Mouse (Mus musculus) lung, postnatal 0 days (tissue): Measurements from ENCODE around the gene Ppp1ca. TPM values are rescaled to one million over a fixed set of nuclear protein-coding genes. Genes with fewer than 3 reads are reported as not detected.
A peak's percentile ranks its signal among the peaks of the same experiment; 100 is the strongest.

ENCODE experiments used
- ATAC-seq: fragments of 200-750 bp; cut with Nextera tagmentation; 2 replicates; pipeline ENCODE4 v1.8.0; 2017; ENCODE audit warnings: moderate library complexity
- DNase-seq: peaks from one replicate; pipeline ENCODE4 v3.0.0-alpha.2; 2016; ENCODE audit warnings: low spot score
- H3K27ac ChIP-seq: fragments of 300-500 bp; sonication (generic); 2 replicates; pipeline ENCODE4 v1.5.1; 2014; ENCODE audit warnings: antibody characterized with exemption, mild to moderate bottlenecking, low read length, mixed read lengths
- H3K27me3 ChIP-seq: fragments of 300-500 bp; sonication (generic); replicated peaks from 2 replicates; pipeline ENCODE4 v1.6.1; 2014; ENCODE audit warnings: low read length, mixed read lengths; ENCODE audit not compliant: insufficient read depth
- H3K36me3 ChIP-seq: fragments of 300-500 bp; sonication (generic); 2 replicates; pipeline ENCODE4 v1.6.1; 2014; ENCODE audit warnings: low read length, mixed read lengths; ENCODE audit not compliant: insufficient read depth
- H3K4me1 ChIP-seq: fragments of 300-500 bp; sonication (generic); 2 replicates; pipeline ENCODE4 v1.6.1; 2014; ENCODE audit warnings: antibody characterized with exemption, low read depth, low read length, mixed read lengths; ENCODE audit not compliant: insufficient read depth
- H3K4me2 ChIP-seq: fragments of 300-500 bp; sonication (generic); replicated peaks from 2 replicates; pipeline ENCODE4 v1.6.1; 2014; ENCODE audit warnings: low read depth, mild to moderate bottlenecking, low read length, moderate library complexity, mixed read lengths
- H3K4me3 ChIP-seq: fragments of 300-500 bp; sonication (generic); 2 replicates; pipeline ENCODE4 v1.5.1; 2014; ENCODE audit warnings: low read depth, low read length
- H3K9ac ChIP-seq: fragments of 300-500 bp; sonication (generic); replicated peaks from 2 replicates; pipeline ENCODE4 v1.6.1; 2014; ENCODE audit warnings: low read depth, mild to moderate bottlenecking
- H3K9me3 ChIP-seq: fragments of 300-500 bp; sonication (generic); 2 replicates; pipeline ENCODE4 v1.6.1; 2016; ENCODE audit warnings: low read length, mixed read lengths
- CTCF ChIP-seq: IDR thresholded peaks from 2 replicates; pipeline ENCODE4 v1.5.1; 2016; ENCODE audit warnings: antibody characterized with exemption, mild to moderate bottlenecking
- EP300 ChIP-seq: IDR thresholded peaks from 2 replicates; pipeline ENCODE4 v1.6.1; 2016; ENCODE audit warnings: antibody characterized with exemption, mild to moderate bottlenecking, control low read depth
- WGBS: fragments of 180-500 bp; shearing (Covaris S2); extraction: QIAGEN DNeasy Blood & Tissue Kit; methylation state at CpG from one replicate; pipeline ENCODE4 v1.1.7; 2014; 5-methylcytosine and 5-hydroxymethylcytosine counted together
- polyA plus RNA-seq: library from polyadenylated mRNA; unstranded; fragments of >200 nt; fragmentation: Nextera tagmentation; extraction: Ambion mirVana; gene quantifications from 2 replicates; pipeline ENCODE4 v1.2.1, GENCODE M21; 2015

Gene Ppp1ca
- polyA plus RNA-seq, 1 experiment from 2014 or later, result 631 TPM

GRCm38 (mm10) chr19:4181892-4182291, 10.0 kb upstream of the Ppp1ca start:
- no peaks in the 10 kb centered on the region for H3K27me3 ChIP-seq
- ATAC-seq, result peak; percentile 78
- no peaks in the 10 kb centered on the region for H3K36me3 ChIP-seq
- TF ChIP-seq CTCF (no peak), EP300 (no peak)
- no peak overlapping the region for H3K4me3 ChIP-seq
- DNase-seq, result peak; percentile 81
- H3K9me3 ChIP-seq, result no peaks in the 10 kb centered on the region
- WGBS, result 25% methylated on average over 3 of the region's 3 CpGs
- no peak overlapping the region for H3K9ac ChIP-seq
- no peak overlapping the region for H3K4me2 ChIP-seq
- no peaks in the 10 kb centered on the region for H3K4me1 ChIP-seq
- H3K27ac ChIP-seq, result no peak overlapping the region

- H3K27ac ChIP-seq, result 0 out of 2 replicates have a peak overlapping the region, but pooled peaks have one; percentile 11
- TF ChIP-seq CTCF (no peak), EP300 (no peak)
- no peaks in the 10 kb centered on the region for H3K4me1 ChIP-seq
- H3K9ac ChIP-seq, result no peak overlapping the region
- DNase-seq, result no peak
- ATAC-seq, result no peak
- no peaks in the 10 kb centered on the region for H3K27me3 ChIP-seq
- no peak overlapping the region for H3K4me3 ChIP-seq
- no peak overlapping the region for H3K4me2 ChIP-seq
- H3K36me3 ChIP-seq, result no peaks in the 10 kb centered on the region
- 89% methylated on average over 2 of the region's 2 CpGs for WGBS
- no peaks in the 10 kb centered on the region for H3K9me3 ChIP-seq
These were observed 8.2 kb upstream of the Ppp1ca start for GRCm38 (mm10) chr19:4183689-4184088.

DNA sequence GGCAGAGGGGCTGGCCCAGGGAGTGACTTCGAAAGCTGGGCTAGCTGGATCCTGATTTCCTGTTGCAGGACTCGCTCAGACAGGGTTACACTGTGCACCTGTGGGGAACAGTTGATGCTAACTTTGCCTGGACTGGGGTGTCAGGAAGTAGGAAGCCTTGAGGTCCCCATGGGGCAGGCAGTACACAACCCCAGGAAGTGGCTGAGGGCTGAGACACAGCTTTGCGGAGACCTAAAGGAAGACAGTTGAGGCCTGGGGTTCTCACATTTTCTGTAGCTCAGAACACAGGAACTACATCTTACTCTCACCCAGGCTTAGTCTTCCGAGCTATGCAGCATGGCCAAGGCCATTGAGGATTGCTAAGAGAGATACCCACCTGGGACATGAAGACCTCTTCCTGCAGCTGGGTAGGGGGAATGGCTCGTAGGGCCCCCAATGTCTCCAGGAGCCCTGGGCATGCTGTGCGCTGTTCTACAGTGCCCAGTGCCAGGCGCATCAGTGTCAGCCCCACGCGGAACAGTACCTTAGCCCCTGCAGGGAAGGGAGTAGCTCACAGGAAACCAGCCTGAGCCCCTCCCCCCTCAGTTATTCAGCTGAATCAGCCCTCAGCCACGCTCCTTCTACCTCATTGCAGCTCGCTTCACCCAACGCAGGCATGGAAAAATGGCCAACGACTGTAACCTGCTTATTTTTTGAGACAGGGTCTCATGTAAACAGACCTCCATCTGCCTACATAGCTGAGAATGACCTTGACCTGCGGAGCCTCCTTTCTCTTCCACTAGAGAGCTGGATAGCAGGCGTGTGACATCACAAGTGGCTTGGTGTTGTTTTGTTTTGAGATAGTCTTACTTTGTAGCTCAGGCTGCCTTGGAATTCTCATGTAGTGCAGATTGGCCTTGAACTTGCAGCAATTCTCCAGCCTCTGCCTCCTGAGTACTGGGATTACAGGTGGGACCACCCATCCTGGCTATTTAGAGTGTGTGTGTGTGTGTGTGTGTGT, 6.6 kb upstream of the Ppp1ca start:
- H3K4me2 ChIP-seq, result no peak overlapping the region
- TF ChIP-seq EP300, result no peak
- no peak for TF ChIP-seq CTCF
- no peaks in the 10 kb centered on the region for H3K9me3 ChIP-seq
- H3K4me1 ChIP-seq, result no peaks in the 10 kb centered on the region
- peak; percentile 46; the same call in 1 of the 2 replicates for ATAC-seq
- H3K27me3 ChIP-seq, result no peaks in the 10 kb centered on the region
- H3K4me3 ChIP-seq, result no peak overlapping the region
- no peak for DNase-seq
- 40% methylated on average over 15 of the region's 15 CpGs for WGBS
- H3K27ac ChIP-seq, result peak overlapping the region; percentile 14; the same call in 1 of the 2 replicates
- H3K9ac ChIP-seq, result no peak overlapping the region
- no peaks in the 10 kb centered on the region for H3K36me3 ChIP-seq

- H3K27me3 ChIP-seq, result no peaks in the 10 kb centered on the region
- H3K4me1 ChIP-seq, result peaks cover 5% of the 10 kb centered on the region; the same call in 1 of the 2 replicates
- no peak overlapping the region for H3K9ac ChIP-seq
- DNase-seq (no peak), ATAC-seq (no peak)
- WGBS, result 64% methylated on average over 3 of the region's 3 CpGs
- TF ChIP-seq EP300, result no peak
- no peaks in the 10 kb centered on the region for H3K9me3 ChIP-seq
- H3K4me3 ChIP-seq, result no peak overlapping the region
- no peak overlapping the region for H3K4me2 ChIP-seq
- no peaks in the 10 kb centered on the region for H3K36me3 ChIP-seq
- no peak overlapping the region for H3K27ac ChIP-seq
These were observed 4.6 kb upstream of the Ppp1ca start for GRCm38 (mm10) chr19:4187303-4187702.

- Histone ChIP-seq H3K27me3 (no peaks in the 10 kb centered on the region), H3K9ac (no peak overlapping the region), H3K36me3 (0 out of 2 replicates have a peak, but pooled peaks cover 3% of the 10 kb centered on the region), H3K4me3 (no peak overlapping the region), H3K4me2 (no peak overlapping the region), H3K4me1 (peaks cover 8% of the 10 kb centered on the region; the same call in 1 of the 2 replicates), H3K27ac (no peak overlapping the region), H3K9me3 (no peaks in the 10 kb centered on the region)
- DNase-seq, result no peak
- TF ChIP-seq EP300, result no peak
- TF ChIP-seq CTCF, result no peak
- 88% methylated on average over 10 of the region's 12 CpGs for WGBS
- no peak for ATAC-seq
These were observed 2.7 kb upstream of the Ppp1ca start for GRCm38 (mm10) chr19:4189051-4189620.

DNA sequence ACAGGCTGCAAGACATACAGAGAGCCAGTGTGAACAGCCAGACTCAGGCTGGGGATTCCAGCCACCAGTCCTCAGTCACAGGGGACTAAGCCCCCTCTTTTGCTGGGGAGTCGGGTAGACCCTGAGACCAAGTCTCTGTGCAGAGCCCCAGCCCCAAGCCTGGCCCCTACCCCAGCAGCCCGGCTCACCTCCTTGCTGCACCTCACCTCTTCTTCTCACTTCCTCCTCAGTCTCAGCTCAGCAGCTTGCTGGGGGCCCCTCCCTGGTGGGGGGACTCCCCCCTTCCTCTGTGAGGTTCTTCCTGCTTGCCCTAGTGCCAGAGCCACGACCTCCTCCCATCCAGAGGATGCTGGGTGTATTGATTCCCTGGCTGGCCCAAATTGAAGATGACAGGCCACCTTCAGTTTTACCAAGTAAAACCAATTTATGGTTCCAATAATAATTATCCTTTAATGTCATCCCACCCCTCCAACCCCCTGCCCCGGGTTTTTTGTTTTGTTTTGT, 982 bp upstream of the Ppp1ca start, which contains the start of gene Tbc1d10c:
Tbc1d10c (minus strand) TSS at position 454 of the 504 bp plus-strand sequence.
- Histone ChIP-seq H3K4me1 (peaks cover 8% of the 10 kb centered on the region; the same call in 1 of the 2 replicates), H3K36me3 (peaks cover 20% of the 10 kb centered on the region; the same call in 1 of the 2 replicates), H3K27ac (peak within 1 kb of the TSS; percentile 95), H3K4me3 (peak within 1 kb of the TSS; percentile 82), H3K4me2 (peak within 1 kb of the TSS; percentile 87), H3K27me3 (no peaks in the 10 kb centered on the region), H3K9ac (peak within 1 kb of the TSS; percentile 95), H3K9me3 (no peaks in the 10 kb centered on the region)
- DNase-seq (peak; percentile 58), ATAC-seq (no peak)
- 32% methylated on average over 4 of the region's 4 CpGs for WGBS
- TF ChIP-seq EP300 (no peak), CTCF (no peak)
